Mouse (Mus musculus): ENCODE data around the gene Hpd.
A peak's percentile ranks its signal among the peaks of the same experiment; 100 is the strongest.

Gene Hpd

DNA sequence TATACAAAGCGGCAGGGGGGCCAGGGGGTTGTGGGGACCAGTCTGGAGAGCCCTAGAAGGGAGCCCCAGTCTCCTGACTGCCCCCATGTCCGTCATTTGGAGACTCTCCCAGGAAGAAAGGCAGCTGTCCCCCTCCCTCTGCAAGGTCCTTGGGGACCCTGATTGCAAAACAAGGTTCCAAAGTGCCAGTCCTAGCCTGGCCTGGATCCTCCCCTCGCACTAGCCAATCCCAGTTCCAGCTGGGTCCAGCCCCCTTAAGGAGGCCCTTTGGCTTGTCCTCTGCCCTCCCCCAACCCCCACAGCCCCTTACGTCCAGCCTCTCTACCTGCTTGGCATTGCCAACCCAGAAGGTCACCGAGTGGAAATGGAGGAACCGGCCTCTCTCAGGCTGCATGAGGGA lies 991 bp downstream of the Hpd start:
- DNase-seq = no peak

DNA sequence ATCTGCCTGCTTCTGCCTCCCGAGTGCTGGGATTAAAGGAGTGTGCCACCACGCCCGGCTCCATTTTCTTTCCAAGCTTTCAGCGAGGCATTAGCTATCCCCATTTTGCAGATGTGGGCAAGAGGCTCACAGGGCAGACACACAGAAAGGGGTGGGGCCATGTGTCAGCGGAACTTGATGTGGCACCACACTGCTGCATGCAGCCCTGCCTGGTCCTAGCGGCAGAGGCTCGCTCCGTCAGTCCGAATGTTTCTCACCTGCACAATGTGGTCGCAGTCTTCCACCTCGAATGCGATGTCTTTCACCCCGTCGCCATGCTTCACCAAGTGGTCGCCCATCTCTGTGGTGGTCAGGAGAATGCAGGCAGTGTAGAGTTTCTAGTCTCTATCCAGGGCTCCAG lies 2.1 kb downstream of the Hpd start:
- DNase-seq = no peak

- DNase-seq = no peak
Observed at GRCm38 (mm10) chr5:123178792-123179191, 3.7 kb downstream of the Hpd start.

DNA sequence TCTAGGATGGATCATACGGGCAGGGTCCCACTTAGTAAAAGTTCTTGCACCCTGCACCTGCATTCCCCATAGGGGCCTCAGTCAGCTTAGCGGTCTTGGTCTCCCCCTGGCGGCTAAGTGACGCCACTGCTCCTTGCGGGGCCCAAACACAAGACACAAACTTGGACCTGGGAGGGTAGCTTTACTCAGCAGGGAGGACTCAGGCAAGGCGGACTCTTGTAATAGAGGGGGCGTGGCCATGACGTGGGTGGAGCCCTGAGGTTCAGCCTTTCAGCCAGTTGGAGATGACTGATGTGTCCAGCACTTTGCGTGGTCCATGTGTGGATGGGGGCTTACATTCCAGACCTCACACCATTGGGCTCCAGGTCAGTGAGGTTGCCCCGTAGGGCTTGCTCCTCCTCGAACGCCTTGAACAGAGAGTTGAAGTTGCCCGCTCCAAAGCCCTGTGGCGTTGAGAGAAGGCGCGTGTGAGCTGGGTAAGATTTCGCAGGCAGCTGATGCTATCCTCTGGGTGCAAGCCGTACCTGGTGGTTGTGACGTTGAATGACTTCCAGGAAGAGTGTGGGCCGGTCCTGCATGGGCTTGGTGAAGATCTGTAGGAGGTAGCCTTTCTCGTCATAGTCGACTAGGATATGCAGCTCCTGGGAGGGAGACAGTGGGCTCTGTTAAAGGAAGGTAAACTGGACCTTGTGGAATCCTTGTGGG lies 10.7 kb downstream of the Hpd start:
- peak; percentile 89 to 90 for DNase-seq

DNA sequence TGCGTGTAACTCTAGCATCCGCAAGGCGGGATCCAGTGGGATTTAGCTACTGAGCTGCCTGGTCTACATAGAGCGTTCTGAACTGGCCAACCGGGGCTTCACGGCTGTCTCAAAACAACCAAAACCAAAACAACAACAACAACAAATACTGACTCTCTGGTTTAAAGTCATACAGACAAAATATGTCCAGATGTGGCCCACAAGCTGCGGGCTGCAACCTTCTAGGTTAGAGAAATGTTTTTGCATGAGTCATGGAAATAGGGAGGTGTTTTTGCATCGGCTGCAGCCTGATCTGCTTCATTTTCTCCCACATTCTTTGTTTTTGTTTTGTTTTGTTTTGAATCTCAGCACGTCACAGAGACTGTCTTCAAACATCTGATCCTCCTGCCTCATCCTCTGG lies 12.2 kb downstream of the Hpd start:
- DNase-seq = no peak

DNA sequence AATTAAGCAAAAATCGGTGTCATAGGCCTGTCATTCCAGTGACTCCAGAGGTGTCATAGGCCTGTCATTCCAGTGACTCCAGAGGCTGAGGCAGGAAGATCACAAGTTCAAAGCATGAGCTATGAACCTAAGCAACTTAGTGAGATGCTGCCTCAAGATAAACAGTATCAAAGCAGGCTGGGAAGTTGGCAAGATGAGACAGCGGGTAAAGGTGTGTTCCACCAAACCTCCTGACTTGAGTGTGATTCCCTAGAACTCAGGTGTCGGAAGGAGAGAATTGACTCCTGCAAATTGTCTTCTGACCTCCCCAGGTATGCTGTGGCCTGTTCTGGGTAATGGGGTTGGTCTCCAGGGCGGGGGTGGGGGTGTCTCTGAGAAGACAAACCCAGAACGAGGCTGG lies 13.2 kb downstream of the Hpd start, which contains the start of gene Psmd9:
Psmd9 (plus strand) TSS at position 130 of the 400 bp plus-strand sequence.
- DNase-seq = no peak

DNA sequence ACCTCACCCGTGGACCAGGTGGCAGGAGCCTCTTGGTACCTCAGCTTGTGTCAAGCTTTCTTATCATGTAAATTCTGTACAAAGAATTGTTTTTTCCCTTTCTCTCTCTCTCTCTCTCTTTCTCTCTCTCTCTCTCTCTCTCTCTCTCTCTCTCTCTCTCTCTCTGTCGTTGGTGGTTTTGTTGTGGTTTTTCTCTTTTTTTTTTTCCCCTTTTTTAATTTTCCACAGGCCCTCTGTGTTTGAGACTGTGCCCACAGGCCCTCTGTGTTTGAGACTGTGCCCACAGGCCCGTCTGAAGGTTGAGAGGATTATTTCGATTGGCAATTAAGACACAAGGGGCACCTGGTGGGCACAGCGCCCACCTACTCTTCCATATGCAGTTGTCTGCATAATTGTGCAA lies 14.9 kb downstream of the Hpd start:
- no peak for DNase-seq

DNA sequence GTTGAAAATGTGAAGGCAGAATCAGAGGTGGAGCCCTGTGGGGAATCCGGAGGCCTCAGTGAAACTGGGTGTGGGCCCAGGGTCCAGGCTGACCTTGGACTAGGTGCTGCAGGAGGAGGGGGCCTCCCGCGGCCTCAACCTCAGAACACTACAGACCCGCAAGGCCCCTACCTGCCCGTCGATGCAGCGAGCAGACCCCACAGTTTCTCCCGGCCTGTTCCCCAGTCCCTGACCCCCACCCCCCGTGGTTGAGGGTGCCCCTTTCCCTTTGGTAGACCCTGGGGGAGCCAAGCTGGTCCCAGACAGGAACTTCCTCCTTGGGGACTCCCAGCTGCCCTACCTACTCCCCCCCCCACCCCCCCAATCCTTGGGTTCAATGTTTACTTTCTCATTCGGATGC lies 16.1 kb downstream of the Hpd start:
- DNase-seq = no peak

GRCm38 (mm10) chr5:123162942-123163341 lies 19.6 kb downstream of the Hpd start:
- no peak for DNase-seq

DNA sequence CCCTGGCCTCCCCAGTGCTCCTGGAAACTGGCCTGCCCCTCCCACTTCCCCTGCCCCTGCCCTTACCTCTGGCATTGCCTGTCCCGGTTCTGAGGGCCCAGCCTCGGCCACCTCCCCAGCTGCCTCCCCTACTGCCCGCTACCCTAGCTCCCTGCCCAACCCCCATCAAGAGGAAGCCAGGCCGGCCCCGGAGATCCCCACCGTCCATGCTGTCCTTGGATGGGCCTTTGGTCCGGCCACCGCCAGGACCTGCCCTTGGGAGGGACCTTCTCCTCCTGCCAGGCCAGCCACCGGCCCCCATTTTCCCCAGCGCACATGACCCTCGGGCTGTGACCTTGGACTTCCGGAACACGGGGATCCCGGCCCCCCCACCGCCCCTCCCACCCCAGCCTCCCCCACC lies 22.2 kb downstream of the Hpd start:
- DNase-seq = no peak

DNA sequence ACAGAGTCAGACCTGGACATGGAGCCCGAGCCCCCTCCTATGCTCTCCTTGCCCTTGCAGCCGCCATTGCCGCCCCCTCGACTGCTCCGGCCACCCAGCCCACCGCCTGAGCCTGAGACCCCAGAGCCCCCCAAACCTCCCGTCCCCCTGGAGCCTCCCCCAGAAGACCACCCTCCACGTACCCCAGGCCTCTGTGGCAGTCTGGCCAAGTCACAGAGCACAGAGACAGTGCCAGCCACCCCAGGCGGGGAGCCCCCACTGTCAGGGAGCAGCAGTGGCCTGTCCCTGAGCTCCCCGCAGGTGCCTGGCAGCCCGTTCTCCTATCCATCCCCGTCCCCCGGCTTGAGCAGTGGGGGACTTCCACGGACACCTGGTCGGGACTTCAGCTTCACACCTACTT lies 22.7 kb downstream of the Hpd start:
- no peak for DNase-seq

- DNase-seq = no peak
Observed at GRCm38 (mm10) chr5:123159446-123159845, 23.1 kb downstream of the Hpd start.

DNA sequence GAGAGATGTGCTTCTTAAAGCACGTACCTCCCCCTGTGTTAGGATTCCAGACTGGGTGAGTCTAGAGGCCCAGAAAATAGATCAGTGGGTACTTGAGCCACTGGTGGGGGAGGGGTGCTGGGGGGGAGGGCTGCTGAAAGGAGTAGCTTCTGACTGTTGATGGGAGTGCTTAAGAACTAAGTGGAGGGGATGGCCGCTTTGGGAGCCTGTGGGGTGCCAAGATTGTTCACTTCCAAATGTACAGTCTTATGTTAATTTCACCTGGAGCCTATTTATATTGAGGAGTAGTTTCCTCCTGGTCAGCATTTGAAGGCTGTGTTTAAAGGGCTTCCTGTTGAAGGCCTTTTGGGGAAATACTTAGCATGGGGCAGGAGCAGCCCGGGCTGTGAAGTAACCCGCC lies 24.6 kb downstream of the Hpd start:
- DNase-seq = no peak

GRCm38 (mm10) chr5:123156763-123157162 lies 25.8 kb downstream of the Hpd start:
- DNase-seq = peak; percentile 39 to 47

GRCm38 (mm10) chr5:123155425-123155824 lies 27.1 kb downstream of the Hpd start:
- DNase-seq = peak; percentile 81 to 84

GRCm38 (mm10) chr5:123152901-123153300 lies 29.6 kb downstream of the Hpd start:
- no peak for DNase-seq

GRCm38 (mm10) chr5:123151707-123152362 lies 30.7 kb downstream of the Hpd start:
- no peak for DNase-seq

DNA sequence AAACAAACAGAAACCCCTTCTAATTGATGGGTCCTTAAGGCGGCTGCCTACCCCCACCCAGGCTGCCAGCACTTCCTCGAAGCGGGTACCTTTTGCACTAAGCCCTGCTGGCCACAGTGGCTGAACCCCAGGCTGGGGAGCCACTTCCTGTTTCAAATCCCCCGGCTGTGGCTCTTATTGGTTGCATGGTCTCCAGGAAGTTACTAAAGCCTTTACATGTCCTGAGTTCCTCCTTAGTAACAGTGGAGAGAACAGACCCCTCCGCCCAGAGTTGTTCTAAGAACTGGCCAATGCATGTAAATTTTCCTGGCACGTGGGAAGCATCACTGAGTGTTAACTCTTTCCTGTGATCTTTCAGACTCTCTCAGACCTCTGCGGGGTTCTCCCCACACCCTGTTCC lies 31.4 kb downstream of the Hpd start:
- DNase-seq = no peak

- no peak for DNase-seq
Observed at GRCm38 (mm10) chr5:123150641-123151040, 31.9 kb downstream of the Hpd start.

GRCm38 (mm10) chr5:123149451-123150400 lies 32.8 kb downstream of the Hpd start:
- peak; percentile 95 to 97 for DNase-seq

DNA sequence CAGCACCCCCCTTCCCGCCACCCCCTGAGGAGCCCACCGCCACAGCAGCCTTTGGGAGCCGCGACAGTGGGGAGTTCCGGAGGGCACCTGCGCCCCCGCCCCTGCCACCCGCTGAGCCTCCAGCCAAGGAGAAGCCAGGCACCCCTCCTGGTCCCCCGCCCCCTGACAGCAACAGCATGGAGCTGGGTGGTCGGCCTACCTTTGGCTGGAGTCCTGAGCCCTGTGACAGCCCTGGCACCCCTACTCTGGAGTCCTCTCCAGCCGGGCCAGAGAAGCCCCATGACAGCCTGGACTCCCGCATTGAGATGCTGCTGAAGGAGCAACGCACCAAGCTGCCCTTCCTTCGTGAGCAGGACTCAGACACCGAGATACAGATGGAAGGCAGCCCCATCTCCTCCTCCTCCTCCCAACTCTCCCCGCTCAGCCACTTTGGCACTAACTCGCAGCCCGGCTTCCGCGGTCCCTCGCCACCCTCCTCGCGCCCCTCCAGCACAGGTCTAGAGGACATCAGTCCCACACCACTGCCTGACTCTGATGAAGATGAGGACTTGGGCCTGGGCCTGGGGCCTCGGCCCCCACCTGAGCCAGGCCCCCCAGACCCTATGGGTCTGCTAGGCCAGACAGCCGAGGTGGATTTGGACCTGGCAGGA lies 34.3 kb downstream of the Hpd start:
- DNase-seq = peak; percentile 37 to 50

GRCm38 (mm10) chr5:123147569-123147968 lies 35.0 kb downstream of the Hpd start:
- DNase-seq = no peak

DNA sequence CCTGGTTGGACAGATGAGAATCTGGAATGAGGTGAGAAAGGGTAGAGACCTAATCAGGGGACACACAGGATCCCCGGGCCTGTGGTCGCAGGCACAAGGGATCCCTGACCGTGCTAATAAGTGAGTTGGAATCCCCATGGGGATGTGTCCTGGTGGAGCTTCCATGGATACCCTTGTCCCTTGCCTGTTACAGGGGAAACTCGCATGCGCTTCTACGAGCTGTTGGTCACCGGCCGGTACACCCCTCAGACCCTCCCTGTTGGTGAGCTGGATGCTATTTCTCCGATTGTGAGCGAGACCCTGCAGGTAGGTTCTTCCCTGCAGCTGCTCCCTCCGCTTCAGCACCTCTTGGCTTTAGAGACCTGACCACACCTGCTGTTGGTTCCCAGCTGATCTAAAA lies 36.2 kb downstream of the Hpd start:
- no peak for DNase-seq
